Mouse (Mus musculus) A20 (cell line): ENCODE results near the gene H2-Ke6.
A peak's percentile ranks its signal among the peaks of the same experiment; 100 is the strongest.
"Not testable (repeated sequence)": the region's sequence is repeated elsewhere in the genome, so short reads cannot be mapped to it uniquely, and the experiment has no call there.

Experiments
- DNase-seq: peaks from one replicate; pipeline ENCODE4 v3.0.0-alpha.2; 2011; ENCODE audit warnings: low read depth, low spot score

H2-Ke6 gene

GRCm38 (mm10) chr17:33998697-33999096, 29.2 kb downstream of the H2-Ke6 start:
- not testable (repeated sequence) for DNase-seq

- not testable (repeated sequence) for DNase-seq
Measured at GRCm38 (mm10) chr17:33997025-33997424, 30.8 kb downstream of the H2-Ke6 start.

- no peak for DNase-seq
Measured at GRCm38 (mm10) chr17:33995651-33996050, 32.2 kb downstream of the H2-Ke6 start.

- no peak for DNase-seq
Measured at GRCm38 (mm10) chr17:33994959-33995358, 32.9 kb downstream of the H2-Ke6 start.

GRCm38 (mm10) chr17:33991788-33992664, 35.8 kb downstream of the H2-Ke6 start:
- DNase-seq = peak; percentile 86

GRCm38 (mm10) chr17:33982136-33982535, 45.7 kb downstream of the H2-Ke6 start:
- DNase-seq = not testable (repeated sequence)

DNA sequence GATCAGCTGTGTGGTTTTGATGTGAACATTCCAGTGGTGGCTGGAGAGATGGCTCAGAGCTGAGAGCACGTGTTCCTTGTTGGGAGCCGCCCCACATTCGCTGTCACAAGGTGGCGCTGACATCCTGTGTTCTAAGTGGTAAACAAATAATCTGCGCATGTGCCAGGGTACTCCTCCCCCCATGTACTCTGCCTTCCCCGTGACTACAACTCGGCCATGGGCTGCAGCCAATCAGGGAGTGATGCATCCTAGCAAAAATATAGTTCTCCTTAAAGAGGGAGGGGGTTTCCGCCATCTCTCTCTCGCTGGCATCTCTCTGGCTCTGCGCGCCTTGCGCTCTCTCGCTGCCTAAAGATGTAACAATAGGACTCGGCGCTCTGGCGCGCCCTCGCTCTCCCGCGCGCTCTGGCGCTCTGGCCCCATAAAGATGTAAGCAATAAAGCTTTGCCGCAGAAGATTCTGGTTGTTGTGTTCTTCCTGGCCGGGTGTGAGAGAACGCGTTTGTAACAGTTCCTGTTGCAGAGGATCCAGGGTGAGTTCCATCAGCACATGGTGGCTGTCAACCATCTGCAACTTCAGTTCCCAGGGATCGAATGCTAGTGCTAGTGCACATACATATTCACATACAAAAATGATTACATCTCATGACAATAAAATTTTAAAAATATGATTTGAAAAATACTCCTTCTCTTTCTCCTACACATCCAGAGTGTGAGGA, 46.5 kb downstream of the H2-Ke6 start:
- DNase-seq = not testable (repeated sequence)

DNA sequence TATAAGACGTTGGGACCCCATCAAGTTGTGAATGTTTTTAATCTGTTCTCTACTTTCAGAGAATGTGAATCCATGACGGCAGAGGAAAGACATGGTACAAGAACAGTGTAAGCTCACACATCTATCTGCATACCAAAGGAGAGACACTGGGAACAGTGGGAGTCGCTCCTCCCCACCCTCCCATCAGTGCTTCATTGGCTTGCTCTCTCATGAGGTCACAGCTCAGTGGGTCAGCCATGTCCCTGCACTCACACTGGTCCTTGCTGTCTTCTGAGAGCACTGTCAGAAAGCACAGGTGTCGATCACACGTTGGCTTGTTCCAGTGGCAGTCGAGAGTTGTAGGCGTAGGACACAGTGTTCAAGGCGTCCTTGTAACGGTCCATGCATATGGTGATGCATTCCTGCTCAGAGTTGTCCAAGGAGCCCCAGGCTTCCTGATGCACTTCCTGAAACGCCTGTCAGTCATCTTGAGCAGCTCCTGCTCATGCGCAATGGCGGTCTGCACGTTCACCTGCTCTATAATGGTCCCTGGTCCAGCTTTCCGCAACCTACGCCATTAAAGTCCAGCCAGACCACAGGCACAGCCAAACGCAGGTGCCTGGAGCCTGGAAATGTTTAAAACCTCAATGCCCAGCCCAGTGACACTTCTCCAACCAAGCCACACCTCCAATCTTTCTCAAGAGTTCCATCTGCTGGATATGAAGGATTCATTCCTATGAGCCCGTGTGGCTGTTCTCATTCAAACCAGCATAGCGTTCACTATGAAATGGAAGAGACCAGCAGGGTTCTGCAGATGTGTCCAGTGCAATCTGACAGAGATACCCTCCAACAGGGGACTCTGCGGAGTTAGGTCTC, 47.5 kb downstream of the H2-Ke6 start:
- DNase-seq = no peak

- no peak for DNase-seq
Measured at GRCm38 (mm10) chr17:33979512-33980050, 48.3 kb downstream of the H2-Ke6 start.

DNA sequence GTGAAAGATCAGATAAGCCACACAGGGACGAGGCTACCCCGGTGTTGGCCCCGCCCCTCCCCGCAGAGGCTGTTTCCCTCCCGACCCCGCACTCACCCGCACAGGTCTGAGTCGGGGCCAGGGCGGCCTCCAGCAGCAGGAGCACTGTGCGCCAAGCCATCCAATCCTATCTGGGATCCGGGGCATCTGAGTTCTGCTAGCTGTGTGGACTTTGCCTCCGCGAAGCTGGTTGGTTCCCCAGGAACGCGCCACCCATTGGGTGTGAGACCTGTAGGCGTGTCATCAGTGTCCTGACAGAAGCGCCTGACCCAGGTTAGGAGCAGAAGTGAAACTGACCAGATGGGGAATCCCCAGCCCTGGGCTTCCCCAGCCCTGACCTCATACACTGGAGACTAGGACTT, 49.2 kb downstream of the H2-Ke6 start:
- peak; percentile 97 for DNase-seq

GRCm38 (mm10) chr17:33977861-33978557, 49.9 kb downstream of the H2-Ke6 start:
- DNase-seq = peak; percentile 31
